Mouse (Mus musculus) testis, adult 10 weeks (tissue): Measurements from ENCODE around the gene Bicdl1. TPM values are rescaled to one million over a fixed set of nuclear protein-coding genes. Genes with fewer than 3 reads are reported as not detected.

Experiments
- polyA plus RNA-seq: library from polyadenylated mRNA; stranded (reverse); fragments of 350-450 nt; fragmentation: Illumina TruSeq; extraction: RNeasy Lipid Tissue Mini Kit (QIAGEN cat#74804); gene quantifications from one replicate; pipeline ENCODE4 v1.2.3, GENCODE M21; 2014; ENCODE audit warnings: low read depth, low replicate concordance

The Bicdl1 gene
- 0.92 TPM for polyA plus RNA-seq

GRCm38 (mm10) chr5:115731001-115731731 lies at the start of gene Bicdl1:
Gene Bicdl1 (minus strand): TSS chr5:115731621.

GRCm38 (mm10) chr5:115631505-115632357 lies 99.7 kb downstream of the Bicdl1 start, which contains the start of gene Rab35:
Gene Rab35 (plus strand): TSS chr5:115631908.

Other genes starting within 250 kb of the Bicdl1 start
- 15.1 TPM for gene Sirt4, start 246.9 kb downstream of the Bicdl1 start, polyA plus RNA-seq
- 7.3 TPM for gene Pxn, start 224.9 kb downstream of the Bicdl1 start, polyA plus RNA-seq
- 37.4 TPM for gene Rplp0, start 172.2 kb downstream of the Bicdl1 start, polyA plus RNA-seq
- 4.3 TPM for gene Gcn1l1, start 166.4 kb downstream of the Bicdl1 start, polyA plus RNA-seq
- gene Rab35, start 99.7 kb downstream of the Bicdl1 start, polyA plus RNA-seq, result 3.6 TPM
- gene Cit, start 113.7 kb upstream of the Bicdl1 start, polyA plus RNA-seq, result 13.8 TPM